Mouse (Mus musculus): ENCODE measurements around the gene Dnpep. TPM values are rescaled to one million over a fixed set of nuclear protein-coding genes. Genes with fewer than 3 reads are reported as not detected.

Dnpep gene
- polyA plus RNA-seq, 1 experiment from 2014 or later: 28.9 TPM

DNA sequence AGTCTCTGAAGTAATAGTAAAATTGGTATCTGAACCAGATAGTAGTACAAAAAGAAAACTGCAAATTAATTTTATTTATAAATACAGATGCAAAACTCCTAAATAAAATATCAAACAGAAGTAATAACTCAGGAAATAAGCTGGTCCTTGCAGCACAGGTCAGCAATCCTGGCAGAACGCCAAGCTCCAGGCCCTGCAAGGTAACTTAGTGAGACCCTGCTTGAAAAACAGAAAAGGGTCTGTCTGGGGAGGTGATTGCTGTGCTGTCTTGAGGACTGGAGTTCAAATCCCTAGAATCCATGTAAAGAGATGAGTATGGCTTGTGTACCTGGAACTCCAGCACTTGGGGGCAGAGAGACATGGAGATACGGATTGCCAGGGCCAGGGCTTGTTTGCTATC is 13.1 kb downstream of the Dnpep start:
- H3K79me2 ChIP-seq (ENCODE audit: inconsistent target): no peaks in the 10 kb centered on the region
- H3K4me3 ChIP-seq (ENCODE audit: inconsistent target): no peak overlapping the region
- peaks cover 18% of the 10 kb centered on the region for H3K36me3 ChIP-seq (ENCODE audit: inconsistent target)
- WGBS (ENCODE audit: missing documents): 91% methylated on average over 2 of the region's 2 CpGs
- no peak overlapping the region for H3K27ac ChIP-seq

DNA sequence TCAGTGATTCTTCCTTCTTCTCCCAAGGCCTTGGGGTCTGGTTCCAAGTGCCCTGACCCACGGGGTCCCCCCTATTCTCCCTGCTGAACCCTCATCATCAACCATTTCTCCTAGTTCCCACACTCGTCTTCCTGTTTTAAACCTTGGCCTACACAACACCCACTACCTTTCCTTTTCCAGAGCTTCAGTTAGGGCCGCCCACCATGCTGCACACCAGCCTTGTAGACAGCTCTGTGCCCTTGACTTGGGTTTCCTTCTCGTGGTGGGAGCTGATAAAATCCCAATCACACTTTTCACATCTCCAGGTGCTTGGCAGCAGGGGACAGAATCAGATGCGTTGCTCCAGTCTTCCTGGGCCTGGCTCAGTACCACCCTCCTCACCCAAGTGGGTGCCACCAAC is 23.5 kb downstream of the Dnpep start:
- H3K79me2 ChIP-seq (ENCODE audit: inconsistent target): no peaks in the 10 kb centered on the region
- no peak overlapping the region for H3K4me3 ChIP-seq (ENCODE audit: inconsistent target)
- H3K36me3 ChIP-seq (ENCODE audit: inconsistent target): no peaks in the 10 kb centered on the region
- H3K27ac ChIP-seq: no peak overlapping the region
- WGBS (ENCODE audit: missing documents): 75% methylated on average over 5 of the region's 5 CpGs

- H3K4me3 ChIP-seq (ENCODE audit: inconsistent target): no peak overlapping the region
- no peaks in the 10 kb centered on the region for H3K79me2 ChIP-seq (ENCODE audit: inconsistent target)
- H3K27ac ChIP-seq: no peak overlapping the region
- H3K36me3 ChIP-seq (ENCODE audit: inconsistent target): no peaks in the 10 kb centered on the region
- 89% methylated on average over 5 of the region's 5 CpGs for WGBS (ENCODE audit: missing documents)
These were observed 24.5 kb downstream of the Dnpep start for GRCm38 (mm10) chr1:75293331-75293701.

DNA sequence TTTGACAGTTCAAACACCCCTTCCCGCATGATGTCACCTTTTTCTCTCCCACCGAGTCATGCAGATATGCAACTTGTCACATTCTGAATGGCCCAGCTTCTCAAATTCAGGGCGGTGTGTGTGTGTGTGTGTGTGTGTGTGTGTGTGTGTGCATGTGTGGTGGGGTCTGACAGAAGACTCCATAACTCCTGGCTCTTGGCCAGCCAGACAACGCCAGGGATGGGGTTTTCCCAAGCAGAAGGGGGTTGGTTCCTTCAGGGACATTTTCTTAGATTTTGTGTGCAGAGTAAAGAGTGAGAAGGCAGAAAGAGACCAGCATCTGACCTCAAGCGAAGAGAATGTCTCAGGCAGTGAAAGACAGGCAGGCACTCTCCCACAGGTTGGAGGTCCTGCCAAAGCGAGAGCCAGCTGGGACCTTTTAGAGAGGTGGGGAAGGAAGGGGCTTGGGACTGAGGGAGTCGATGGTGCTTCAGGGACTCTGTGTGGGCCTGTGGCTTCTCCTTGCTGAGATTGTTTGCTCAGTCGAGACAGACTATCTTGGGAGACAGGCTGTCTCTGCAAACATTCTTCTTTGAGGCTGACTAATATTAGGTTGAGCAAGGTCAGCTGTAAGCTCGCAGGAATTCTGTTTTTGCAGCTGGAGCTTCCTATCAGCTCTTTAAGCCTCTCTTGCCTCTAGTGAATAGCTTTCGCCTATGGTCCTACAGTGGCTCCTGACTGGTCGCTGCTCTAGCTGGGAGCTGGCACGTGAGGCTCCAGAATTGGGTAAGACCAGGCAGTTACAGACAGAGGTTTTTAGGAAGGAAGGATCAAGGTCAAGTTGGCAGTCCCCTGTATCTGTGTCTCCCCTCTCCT is 25.1 kb downstream of the Dnpep start:
- H3K79me2 ChIP-seq (ENCODE audit: inconsistent target): no peaks in the 10 kb centered on the region
- no peak overlapping the region for H3K4me3 ChIP-seq (ENCODE audit: inconsistent target)
- H3K36me3 ChIP-seq (ENCODE audit: inconsistent target): no peaks in the 10 kb centered on the region
- 65% methylated on average over 10 of the region's 12 CpGs for WGBS (ENCODE audit: missing documents)
- no peak overlapping the region for H3K27ac ChIP-seq

- no peak overlapping the region for H3K27ac ChIP-seq
- H3K36me3 ChIP-seq (ENCODE audit: inconsistent target): no peaks in the 10 kb centered on the region
- H3K79me2 ChIP-seq (ENCODE audit: inconsistent target): no peaks in the 10 kb centered on the region
- WGBS (ENCODE audit: missing documents): 84% methylated on average over 8 of the region's 8 CpGs
- H3K4me3 ChIP-seq (ENCODE audit: inconsistent target): no peak overlapping the region
These were observed 26.5 kb downstream of the Dnpep start for GRCm38 (mm10) chr1:75291321-75291720.

GRCm38 (mm10) chr1:75290582-75290981 is 27.2 kb downstream of the Dnpep start:
- Histone ChIP-seq H3K4me3 (ENCODE audit: inconsistent target) (no peak overlapping the region), H3K36me3 (ENCODE audit: inconsistent target) (no peaks in the 10 kb centered on the region), H3K27ac (no peak overlapping the region), H3K79me2 (ENCODE audit: inconsistent target) (no peaks in the 10 kb centered on the region)

DNA sequence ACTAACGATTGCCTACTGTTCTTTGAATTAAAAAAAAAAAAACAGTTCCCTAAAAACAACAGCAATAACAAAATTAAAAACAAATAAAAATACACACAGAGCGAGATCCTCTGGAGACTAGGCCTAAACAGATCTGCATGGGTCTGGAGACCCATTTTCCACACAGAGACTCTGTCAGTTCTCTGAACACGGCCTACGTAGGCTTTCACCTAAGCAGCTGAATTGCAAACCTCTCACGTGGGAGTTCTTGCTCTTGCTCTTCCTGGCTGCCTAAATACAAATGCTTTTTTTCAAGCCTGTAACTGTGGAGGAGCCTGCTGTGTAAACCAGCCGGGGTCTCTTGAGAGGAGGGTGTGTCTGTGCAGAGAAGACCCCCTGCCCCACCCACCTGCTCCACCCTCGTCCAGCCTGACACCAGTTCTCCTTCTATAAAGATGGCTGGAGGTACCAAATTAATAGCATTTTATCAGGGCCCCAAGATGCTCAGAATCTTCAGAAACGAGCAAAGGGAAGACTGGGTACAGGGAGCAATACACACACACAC is 27.8 kb downstream of the Dnpep start:
- H3K4me3 ChIP-seq (ENCODE audit: inconsistent target): no peak overlapping the region
- 82% methylated on average over 8 of the region's 8 CpGs for WGBS (ENCODE audit: missing documents)

DNA sequence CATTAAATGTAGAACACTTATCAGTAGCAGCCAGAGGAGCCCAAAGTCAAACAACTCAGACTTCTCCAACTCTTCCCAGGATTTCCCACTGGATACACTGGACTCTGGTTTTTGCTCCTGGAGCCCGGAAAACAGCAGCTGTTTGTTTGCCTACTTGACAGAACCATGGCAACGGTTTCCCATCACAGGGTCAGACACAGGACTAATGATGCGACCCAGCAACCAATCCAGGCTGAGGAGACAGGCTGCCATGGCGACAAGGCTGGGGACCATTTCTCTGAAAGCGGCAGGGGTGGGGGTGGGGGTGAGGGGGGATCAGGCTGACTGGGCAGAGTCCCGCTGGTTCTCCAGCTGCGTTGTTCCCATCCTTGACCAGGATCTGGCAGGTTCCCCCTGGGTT is 28.4 kb downstream of the Dnpep start:
- Histone ChIP-seq H3K36me3 (ENCODE audit: inconsistent target) (no peaks in the 10 kb centered on the region), H3K4me3 (ENCODE audit: inconsistent target) (no peak overlapping the region), H3K27ac (no peak overlapping the region), H3K79me2 (ENCODE audit: inconsistent target) (no peaks in the 10 kb centered on the region)
- 55% methylated on average over 7 of the region's 7 CpGs for WGBS (ENCODE audit: missing documents)

More for the DNA sequence above, 27.8 kb downstream of the Dnpep start:
- H3K27ac ChIP-seq: no peak overlapping the region
- H3K79me2 ChIP-seq (ENCODE audit: inconsistent target): no peaks in the 10 kb centered on the region
- no peaks in the 10 kb centered on the region for H3K36me3 ChIP-seq (ENCODE audit: inconsistent target)

DNA sequence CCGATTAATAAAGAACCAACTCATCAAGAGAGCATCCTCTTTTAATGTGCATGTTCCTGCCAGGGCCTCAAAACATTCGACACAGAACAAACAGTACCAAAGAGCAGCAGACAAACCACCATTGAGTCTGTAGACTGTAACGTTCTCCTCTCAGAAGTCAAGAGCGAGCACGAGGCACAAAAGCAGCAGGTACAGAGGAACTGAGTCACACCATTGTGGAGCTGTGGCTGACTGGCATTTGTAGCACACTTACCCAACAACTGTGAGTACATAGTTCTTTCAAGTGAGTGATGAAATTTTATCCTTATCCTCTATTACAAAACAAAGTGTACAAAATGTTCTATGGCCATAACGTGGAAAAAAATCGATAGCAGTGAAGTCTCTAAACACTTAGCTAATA is 32.9 kb downstream of the Dnpep start:
- Histone ChIP-seq H3K27ac (no peak overlapping the region), H3K4me3 (ENCODE audit: inconsistent target) (no peak overlapping the region), H3K36me3 (ENCODE audit: inconsistent target) (no peaks in the 10 kb centered on the region), H3K79me2 (ENCODE audit: inconsistent target) (no peaks in the 10 kb centered on the region)
- WGBS (ENCODE audit: missing documents): 90% methylated on average over 7 of the region's 7 CpGs

DNA sequence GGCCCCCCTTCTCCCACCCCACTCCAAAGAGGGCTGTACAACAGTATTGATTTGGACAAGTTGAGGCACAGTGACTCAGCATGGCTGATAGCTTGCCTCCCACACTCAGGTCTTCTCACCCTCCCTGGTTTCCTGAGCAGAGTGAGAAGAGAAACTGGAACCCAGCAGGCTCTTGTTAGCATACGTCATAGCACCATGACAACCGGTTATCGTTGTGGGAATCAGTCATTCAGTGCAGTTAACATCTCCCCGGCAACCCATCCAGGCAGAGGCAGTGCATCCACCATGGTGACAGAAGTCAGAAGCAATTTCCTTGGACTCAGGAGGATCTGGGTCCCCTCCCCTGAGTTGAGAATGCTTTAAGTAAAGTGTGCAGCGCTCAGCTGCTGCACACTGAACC is 34.8 kb downstream of the Dnpep start:
- Histone ChIP-seq H3K79me2 (ENCODE audit: inconsistent target) (no peaks in the 10 kb centered on the region), H3K36me3 (ENCODE audit: inconsistent target) (no peaks in the 10 kb centered on the region), H3K4me3 (ENCODE audit: inconsistent target) (no peak overlapping the region), H3K27ac (no peak overlapping the region)
- 82% methylated on average over 5 of the region's 5 CpGs for WGBS (ENCODE audit: missing documents)

DNA sequence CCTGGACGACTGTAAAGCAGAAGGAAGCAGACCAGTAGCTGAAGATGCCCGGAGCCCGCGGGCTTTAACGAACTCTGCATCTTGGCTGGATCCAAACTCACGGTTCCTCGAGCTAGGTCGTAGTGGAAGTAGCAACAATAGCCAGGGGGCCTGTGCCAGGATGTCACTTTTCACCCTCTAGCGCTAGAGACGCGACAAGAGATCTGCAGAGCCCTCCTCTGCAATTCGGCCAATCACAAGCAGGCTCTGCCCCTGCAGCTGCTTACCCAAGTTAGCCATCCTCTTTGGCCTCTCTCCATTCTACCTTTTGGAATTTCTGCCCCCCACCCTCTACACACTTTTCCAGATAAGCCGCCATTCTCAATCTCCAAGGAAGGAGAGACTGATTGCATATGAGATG is 39.6 kb downstream of the Dnpep start, which contains the start of gene Resp18:
TSS of gene Resp18 (minus strand) at position 188 of the 400 bp plus-strand sequence.
- no peak within 1 kb of the TSS for H3K27ac ChIP-seq
- no peak within 1 kb of the TSS for H3K4me3 ChIP-seq (ENCODE audit: inconsistent target)
- WGBS (ENCODE audit: missing documents): 10% methylated on average over 13 of the region's 13 CpGs
- no peaks in the 10 kb centered on the region for H3K79me2 ChIP-seq (ENCODE audit: inconsistent target)
- H3K36me3 ChIP-seq (ENCODE audit: inconsistent target): no peaks in the 10 kb centered on the region

GRCm38 (mm10) chr1:75277195-75278188 is 40.3 kb downstream of the Dnpep start:
- 12% methylated on average over 23 of the region's 23 CpGs for WGBS (ENCODE audit: missing documents)
- H3K4me3 ChIP-seq (ENCODE audit: inconsistent target): no peak overlapping the region
- H3K36me3 ChIP-seq (ENCODE audit: inconsistent target): no peaks in the 10 kb centered on the region

GRCm38 (mm10) chr1:75264091-75264880 is 53.5 kb downstream of the Dnpep start, which contains the start of gene Ptprn:
TSS of gene Ptprn (minus strand) at chr1:75264502.
- 22% methylated on average over 22 of the region's 32 CpGs for WGBS (ENCODE audit: missing documents)
- H3K27ac ChIP-seq: no peak within 1 kb of the TSS
- H3K79me2 ChIP-seq (ENCODE audit: inconsistent target): no peaks in the 10 kb centered on the region
- no peak within 1 kb of the TSS for H3K4me3 ChIP-seq (ENCODE audit: inconsistent target)
- no peaks in the 10 kb centered on the region for H3K36me3 ChIP-seq (ENCODE audit: inconsistent target)

More at GRCm38 (mm10) chr1:75277195-75278188, 40.3 kb downstream of the Dnpep start:
- no peak overlapping the region for H3K27ac ChIP-seq
- no peaks in the 10 kb centered on the region for H3K79me2 ChIP-seq (ENCODE audit: inconsistent target)

All from macrophage (primary cell).